Mouse (Mus musculus) left cerebral cortex, adult 9 months (tissue): ENCODE measurements at regions not wholly inside any gene's neighbourhood (a gene's known extent, or its start where the extent isn't known, plus 50 kb on each side); places are given as distances from the start of the nearest gene placed in this dataset.
A peak's percentile ranks its signal among the peaks of the same experiment; 100 is the strongest.

ENCODE experiments used
- DNase-seq, 2 experiments: peaks; one replicate each; pipeline ENCODE4 v3.0.0; 2022; ENCODE audit warnings: low spot score in 2 of 2

GRCm38 (mm10) chr15:27132761-27133160 lies 237.4 kb upstream of the Fbxl7 start:
- DNase-seq: no peak

GRCm38 (mm10) chr15:27137580-27137979 lies 242.2 kb upstream of the Fbxl7 start:
- no peak for DNase-seq

GRCm38 (mm10) chr15:27145860-27146259 lies 250.5 kb upstream of the Fbxl7 start:
- DNase-seq: no peak

- DNase-seq: no peak
These were observed 265.6 kb upstream of the Fbxl7 start for GRCm38 (mm10) chr15:27160986-27161385.

GRCm38 (mm10) chr15:27167484-27167883 lies 272.1 kb upstream of the Fbxl7 start:
- no peak for DNase-seq

- no peak for DNase-seq
These were observed 274.5 kb upstream of the Fbxl7 start for GRCm38 (mm10) chr15:27169846-27170245.

GRCm38 (mm10) chr15:27173506-27173905 lies 278.1 kb upstream of the Fbxl7 start:
- no peak for DNase-seq

GRCm38 (mm10) chr15:27178084-27178935 lies 282.9 kb upstream of the Fbxl7 start:
- DNase-seq: no peak

GRCm38 (mm10) chr15:27189699-27190098 lies 276.8 kb upstream of the Ank start:
- DNase-seq: peak in 1 of 2 experiments; percentile 78

- DNase-seq: no peak
These were observed 265.0 kb upstream of the Ank start for GRCm38 (mm10) chr15:27201513-27201912.

- no peak for DNase-seq
These were observed 261.6 kb upstream of the Ank start for GRCm38 (mm10) chr15:27204888-27205287.

GRCm38 (mm10) chr15:27207446-27207845 lies 259.0 kb upstream of the Ank start:
- DNase-seq: no peak

GRCm38 (mm10) chr15:27216387-27216786 lies 250.1 kb upstream of the Ank start:
- no peak for DNase-seq

- no peak for DNase-seq
These were observed 247.2 kb upstream of the Ank start for GRCm38 (mm10) chr15:27219126-27219738.

GRCm38 (mm10) chr15:27223610-27224511 lies 242.6 kb upstream of the Ank start:
- no peak for DNase-seq

GRCm38 (mm10) chr15:27224512-27224850 lies 242.0 kb upstream of the Ank start:
- DNase-seq: no peak

- DNase-seq: no peak
These were observed 233.7 kb upstream of the Ank start for GRCm38 (mm10) chr15:27232804-27233203.

GRCm38 (mm10) chr15:27234770-27235169 lies 231.7 kb upstream of the Ank start:
- peak in 1 of 2 experiments; percentile 60 for DNase-seq

- DNase-seq: no peak
These were observed 228.2 kb upstream of the Ank start for GRCm38 (mm10) chr15:27238301-27238700.

GRCm38 (mm10) chr15:27246302-27246701 lies 220.2 kb upstream of the Ank start:
- DNase-seq: no peak

GRCm38 (mm10) chr15:27258984-27259853 lies 207.3 kb upstream of the Ank start:
- no peak for DNase-seq
